Mouse (Mus musculus): Measurements from ENCODE around the gene Nrxn1.
"Not testable (repeated sequence)": the region's sequence is repeated elsewhere in the genome, so short reads cannot be mapped to it uniquely, and the experiment has no call there.

DNA sequence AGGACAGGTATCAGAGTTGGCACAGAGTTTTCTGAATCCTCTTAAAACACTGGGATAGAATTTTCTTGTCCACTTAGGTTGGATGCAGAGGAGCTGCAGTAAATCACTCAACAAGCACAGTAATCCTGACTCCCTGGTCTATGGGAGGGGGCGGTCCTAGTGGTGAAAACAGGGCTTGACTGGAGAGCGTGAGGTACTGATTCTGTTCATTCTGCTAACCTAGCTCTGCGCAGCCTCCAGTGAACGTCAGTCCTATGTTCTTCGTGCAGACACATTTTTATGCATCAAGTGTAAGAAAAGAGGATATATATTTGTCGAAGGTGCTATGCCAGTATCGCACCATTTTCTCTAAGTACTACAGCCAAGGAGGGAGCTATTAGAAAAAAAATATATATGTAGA lies 588.9 kb downstream of the Nrxn1 start:
- TF ChIP-seq CTCF (IDR thresholded peaks at IDR 0.05; ENCODE audit: low read depth, low read length); GATA1 (IDR thresholded peaks at IDR 0.05; ENCODE audit: borderline replicate concordance, low read length): not testable (repeated sequence)

Measured in G1E (cell line).